ENCODE assay signal across 17 mouse cellular contexts in the genomic region with DNA sequence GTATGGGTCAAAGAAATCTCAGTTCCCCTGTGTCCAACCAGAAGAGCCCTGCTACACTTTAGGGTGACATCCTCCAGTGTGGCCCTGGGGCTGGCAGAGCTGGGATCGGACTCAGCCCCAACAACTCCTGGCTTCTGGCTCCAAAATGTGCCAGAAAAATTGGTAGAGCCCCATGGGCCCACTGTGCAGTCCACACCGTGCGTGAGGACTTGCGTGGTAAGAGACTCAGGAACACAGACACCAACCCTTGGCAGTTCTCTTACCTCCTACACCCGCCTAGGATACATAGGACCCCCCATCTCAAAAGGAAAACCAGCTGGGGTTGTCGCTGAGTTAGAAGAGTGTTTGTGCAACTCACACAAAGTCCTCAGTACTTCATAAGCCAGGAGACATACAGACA. TPM values are rescaled to one million over a fixed set of nuclear protein-coding genes. Genes with fewer than 3 reads are reported as not detected.
DNase-seq lines count a peak whose midpoint lies in the region; ATAC-seq and TF ChIP-seq lines count a peak whose summit lies in the region.
"Had no signal": no experiment of that assay in that cellular context is flagged by ENCODE, and none has a peak within 500 bp of the region (broad histone marks: within the 10 kb centered on the region; RNA-seq: fewer than 3 reads in every experiment).

No protein-coding gene starts in this region.

- no peak overlapping the region for H3ac ChIP-seq in C2C12 (ENCODE audit: control insufficient read depth, insufficient read length, low read depth)

- H3K4me3 ChIP-seq in heart, embryonic 13.5 days = no peak overlapping the region
- peak overlapping the region; percentile 15 for H3K4me3 ChIP-seq in C2C12 (ENCODE audit: insufficient read depth, poor library complexity, severe bottlenecking)
- no peak overlapping the region for H3K4me3 ChIP-seq in embryonic facial prominence, embryonic 15.5 days (replicated peaks)
- H3K4me3 ChIP-seq in midbrain, embryonic 16.5 days (ENCODE audit: low read depth, low read length) = no peak overlapping the region
- no peak overlapping the region for H3K4me3 ChIP-seq in thymus, adult 2 months (ENCODE audit: control insufficient read depth, insufficient read depth, low read length)
- H3K4me3 ChIP-seq: heart, embryonic 15.5 days; limb, embryonic 15.5 days had no signal

- intact Hi-C loops in heart, postnatal 36 days (cut with DNase I) = no loop called here
- intact Hi-C loops in left cerebral cortex, postnatal 25 days (cut with DNase I) = no loop called here

- no peak for DNase-seq in heart, postnatal 36 days
- no peak for DNase-seq in left cerebral cortex, postnatal 25 days (ENCODE audit: low spot score in 2 of 2)
- no peak for DNase-seq in thymus, adult 2 months
- DNase-seq: adrenal gland, postnatal 36 days; cerebellum, adult 11 months; kidney, adult 8-10 months; spleen, adult 18-20 months; thymus, postnatal 14 days had no signal

- H3K4me2 ChIP-seq in heart, embryonic 13.5 days = no peak overlapping the region
- H3K4me2 ChIP-seq in embryonic facial prominence, embryonic 15.5 days (replicated peaks) = no peak overlapping the region
- H3K4me2 ChIP-seq in midbrain, embryonic 16.5 days (ENCODE audit: low read length) = no peak overlapping the region

- H3K27ac ChIP-seq in heart, embryonic 13.5 days (replicated peaks) = no peak overlapping the region
- peak overlapping the region; percentile 70 for H3K27ac ChIP-seq in embryonic facial prominence, embryonic 15.5 days (replicated peaks)
- peak overlapping the region; percentile 62; the same call in 1 of the 2 replicates for H3K27ac ChIP-seq in midbrain, embryonic 16.5 days (ENCODE audit: low read length)
- H3K27ac ChIP-seq in thymus, adult 2 months (ENCODE audit: control insufficient read depth, insufficient read depth, low read length) = no peak overlapping the region

- no peaks in the 10 kb centered on the region for H3K79me3 ChIP-seq in C2C12 (ENCODE audit: low read depth)

- H3K79me2 ChIP-seq in C2C12 (ENCODE audit: control insufficient read depth, insufficient read depth) = peaks cover 7% of the 10 kb centered on the region

- 87% methylated on average over 6 of the region's 6 CpGs for WGBS in heart, embryonic 13.5 days
- WGBS in embryonic facial prominence, embryonic 15.5 days = 93% methylated on average over 6 of the region's 6 CpGs
- 87% methylated on average over 6 of the region's 6 CpGs for WGBS in midbrain, embryonic 16.5 days
- WGBS in thymus, adult 2 months = 97% methylated on average over 6 of the region's 6 CpGs

- H3K9me3 ChIP-seq in heart, embryonic 13.5 days = no peaks in the 10 kb centered on the region
- no peaks in the 10 kb centered on the region for H3K9me3 ChIP-seq in embryonic facial prominence, embryonic 15.5 days (replicated peaks)
- no peaks in the 10 kb centered on the region for H3K9me3 ChIP-seq in midbrain, embryonic 16.5 days (replicated peaks; ENCODE audit: control insufficient read depth, low read length, poor library complexity, severe bottlenecking)
- H3K9me3 ChIP-seq: heart, embryonic 15.5 days; limb, embryonic 15.5 days had no signal

- no peaks in the 10 kb centered on the region for H3K36me3 ChIP-seq in heart, embryonic 13.5 days
- no peaks in the 10 kb centered on the region for H3K36me3 ChIP-seq in C2C12 (ENCODE audit: control insufficient read depth, insufficient read depth)
- no peaks in the 10 kb centered on the region for H3K36me3 ChIP-seq in embryonic facial prominence, embryonic 15.5 days
- H3K36me3 ChIP-seq in midbrain, embryonic 16.5 days (ENCODE audit: control insufficient read depth, insufficient read depth, low read length) = no peaks in the 10 kb centered on the region
- H3K36me3 ChIP-seq in thymus, adult 2 months (ENCODE audit: control insufficient read depth, insufficient read depth, low read length) = no peaks in the 10 kb centered on the region
- H3K36me3 ChIP-seq: heart, embryonic 15.5 days; limb, embryonic 15.5 days had no signal

- H3K27me3 ChIP-seq in heart, embryonic 13.5 days (replicated peaks) = peaks cover 9% of the 10 kb centered on the region; the same call in 1 of the 2 replicates
- H3K27me3 ChIP-seq in C2C12 (ENCODE audit: control insufficient read depth, insufficient read depth, insufficient read length) = no peaks in the 10 kb centered on the region
- no peaks in the 10 kb centered on the region for H3K27me3 ChIP-seq in embryonic facial prominence, embryonic 15.5 days
- no peaks in the 10 kb centered on the region for H3K27me3 ChIP-seq in midbrain, embryonic 16.5 days (ENCODE audit: control insufficient read depth, insufficient read depth, low read depth, low read length)
- no peaks in the 10 kb centered on the region for H3K27me3 ChIP-seq in thymus, adult 2 months (ENCODE audit: control insufficient read depth, insufficient read depth, low read length)
- H3K27me3 ChIP-seq: heart, embryonic 15.5 days; limb, embryonic 15.5 days; Patski had no signal

- 0 out of 2 replicates have a peak overlapping the region, but pooled peaks have one; percentile 4 for H3K9ac ChIP-seq in heart, embryonic 13.5 days
- no peak overlapping the region for H3K9ac ChIP-seq in embryonic facial prominence, embryonic 15.5 days
- no peak overlapping the region for H3K9ac ChIP-seq in midbrain, embryonic 16.5 days (ENCODE audit: low read depth, low read length)
- H3K9ac ChIP-seq: heart, embryonic 15.5 days; limb, embryonic 15.5 days had no signal

- TF ChIP-seq CTCF in C2C12 (IDR thresholded peaks at IDR 0.05; ENCODE audit: control insufficient read depth, insufficient read depth, insufficient read length) = no peak
- TF ChIP-seq CTCF in thymus, adult 2 months (IDR thresholded peaks at IDR 0.05; ENCODE audit: borderline replicate concordance, control insufficient read depth, extremely low read depth, insufficient read depth, low read length, poor library complexity) = no peak

- peaks cover 41% of the 10 kb centered on the region for H3K4me1 ChIP-seq in heart, embryonic 13.5 days
- peaks cover 37% of the 10 kb centered on the region for H3K4me1 ChIP-seq in embryonic facial prominence, embryonic 15.5 days
- H3K4me1 ChIP-seq in midbrain, embryonic 16.5 days (ENCODE audit: control insufficient read depth, insufficient read depth, low read length) = peaks cover 20% of the 10 kb centered on the region
- H3K4me1 ChIP-seq in thymus, adult 2 months (replicated peaks; ENCODE audit: control insufficient read depth, insufficient read depth, low read length) = peaks cover 29% of the 10 kb centered on the region

- TF ChIP-seq POLR2A in thymus, adult 2 months (IDR thresholded peaks at IDR 0.05; ENCODE audit: control insufficient read depth, extremely low read depth, insufficient read depth, low read length, poor library complexity) = no peak

- no peak for ATAC-seq in heart, embryonic 13.5 days (ENCODE audit: extremely low read depth, insufficient number of reproducible peaks, low FRiP score, low TSS enrichment)
- no peak for ATAC-seq in embryonic facial prominence, embryonic 15.5 days (ENCODE audit: insufficient number of reproducible peaks, low FRiP score, low TSS enrichment, low read depth)
- no peak for ATAC-seq in midbrain, embryonic 16.5 days
- no peak for ATAC-seq in monocyte, adult 5-6 weeks (replicated peaks; ENCODE audit: insufficient number of reproducible peaks, low FRiP score, low TSS enrichment, poor library complexity, severe bottlenecking)
- ATAC-seq: CD4-positive, CD25-positive, alpha-beta regulatory T cell, adult 4 months; Patski had no signal

TF ChIP-seq in C2C12, 6 proteins besides CTCF, POLR2A, EP300 and RAD21:
- TF ChIP-seq FOSL1 (IDR thresholded peaks at IDR 0.05; ENCODE audit: insufficient read depth, low read length, poor library complexity, severe bottlenecking) = no peak
- no peak for TF ChIP-seq MAX (IDR thresholded peaks at IDR 0.05)
- no peak for TF ChIP-seq USF1 (IDR thresholded peaks at IDR 0.05; ENCODE audit: low read depth)
- no peak for TF ChIP-seq CEBPB (IDR thresholded peaks at IDR 0.05; ENCODE audit: low read depth)
- no peak for TF ChIP-seq MYOD1 (IDR thresholded peaks at IDR 0.05; ENCODE audit: control insufficient read depth, insufficient read length, low read depth)
- TF ChIP-seq MYOG (IDR thresholded peaks at IDR 0.05; ENCODE audit: control insufficient read depth, extremely low read depth, insufficient read length) = no peak

RNA-seq across cellular contexts. Expression of a gene that starts 29.0 kb away (rescaled TPM):
- 4.9 and 8.5 TPM in 2 replicates for polyA plus RNA-seq in heart, embryonic 13.5 days (2015; fragmentation: Nextera tagmentation; extraction: Ambion mirVana)
- 1 to 10 TPM; 3.4 to 3.8 TPM for total RNA-seq in heart, postnatal 36 days (2021)
- 12.5 TPM for polyA plus RNA-seq in C2C12 (2012; fragmentation: generic; extraction: Trizol)
- 20.8 and 21.2 TPM in 2 replicates for polyA plus RNA-seq in embryonic facial prominence, embryonic 15.5 days (2015; fragmentation: Nextera tagmentation; extraction: Ambion mirVana)
- 5.9 and 7.2 TPM in 2 replicates for polyA plus RNA-seq in midbrain, embryonic 16.5 days (2015; fragmentation: Nextera tagmentation; extraction: Ambion mirVana)
- 67.9 to 84.4 TPM (median 70.9 TPM) in 3 replicates for total RNA-seq in monocyte, adult 5-6 weeks (2017)
- total RNA-seq in left cerebral cortex, postnatal 25 days (2021) = 1 to 10 TPM; 3.8 to 4.3 TPM
- polyA plus RNA-seq in thymus, adult 2 months (2012; rRNA removed) = 44.3 and 45.7 TPM in 2 replicates

RNA-seq across cellular contexts. Expression of a gene that starts 45.2 kb away (rescaled TPM):
- 25.7 and 26.6 TPM in 2 replicates for polyA plus RNA-seq in heart, embryonic 13.5 days (2015; fragmentation: Nextera tagmentation; extraction: Ambion mirVana)
- total RNA-seq in heart, postnatal 36 days (2021) = 10 to 100 TPM; 17.8 to 20.0 TPM
- polyA plus RNA-seq in C2C12 (2012; fragmentation: generic; extraction: Trizol) = 65.8 TPM
- polyA plus RNA-seq in embryonic facial prominence, embryonic 15.5 days (2015; fragmentation: Nextera tagmentation; extraction: Ambion mirVana) = 39.9 and 41.2 TPM in 2 replicates
- polyA plus RNA-seq in midbrain, embryonic 16.5 days (2015; fragmentation: Nextera tagmentation; extraction: Ambion mirVana) = 61.2 and 62.1 TPM in 2 replicates
- total RNA-seq in monocyte, adult 5-6 weeks (2017) = 20.4 to 31.7 TPM (median 30.1 TPM) in 3 replicates
- total RNA-seq in left cerebral cortex, postnatal 25 days (2021) = 10 to 100 TPM; 85.6 to 88.1 TPM
- 89.1 and 89.5 TPM in 2 replicates for polyA plus RNA-seq in thymus, adult 2 months (2012; rRNA removed)

Comparison
In these comparisons a context has a peak if more than half of its experiments do, and no peak if none do; other contexts are left out.
1. H3K27ac ChIP-seq: peak in embryonic facial prominence, embryonic 15.5 days (single experiment) and midbrain, embryonic 16.5 days (single experiment); none in heart, embryonic 13.5 days (single experiment) and thymus, adult 2 months (single experiment).